In genomic region chr6:112362349-112362958, GRCm38 (mm10) we compare ENCODE assay signal across 9 mouse cellular contexts. TPM values are rescaled to one million over a fixed set of nuclear protein-coding genes. Genes with fewer than 3 reads are reported as not detected.
DNase-seq lines count a peak whose midpoint lies in the region; ATAC-seq and TF ChIP-seq lines count a peak whose summit lies in the region.
"Had no signal": no experiment of that assay in that cellular context is flagged by ENCODE, and none has a peak within 500 bp of the region (broad histone marks: within the 10 kb centered on the region; RNA-seq: fewer than 3 reads in every experiment).

No protein-coding gene starts in this region.

- H3K4me2 ChIP-seq in hindbrain, embryonic 12.5 days (replicated peaks): no peak overlapping the region
- H3K4me2 ChIP-seq: heart, embryonic 13.5 days had no signal

- H3K27me3 ChIP-seq in hindbrain, embryonic 12.5 days: no peaks in the 10 kb centered on the region
- H3K27me3 ChIP-seq: heart, embryonic 13.5 days had no signal

- no peak overlapping the region for H3K9ac ChIP-seq in hindbrain, embryonic 12.5 days
- H3K9ac ChIP-seq: heart, embryonic 13.5 days had no signal

- peak; percentile 38 for TF ChIP-seq CTCF in bone marrow, adult 2 months (IDR thresholded peaks at IDR 0.05; ENCODE audit: control insufficient read depth, insufficient read depth, low read length)

- H3K27ac ChIP-seq in bone marrow, adult 2 months (ENCODE audit: control insufficient read depth, insufficient read depth, low read depth, low read length, poor library complexity): no peak overlapping the region
- H3K27ac ChIP-seq in hindbrain, embryonic 12.5 days: no peak overlapping the region
- H3K27ac ChIP-seq: heart, embryonic 13.5 days had no signal

- peak; percentile 58 for ATAC-seq in hindbrain, embryonic 12.5 days (ENCODE audit: low FRiP score)
- ATAC-seq in erythroid progenitor cell, adult 5-6 weeks (replicated peaks; ENCODE audit: low FRiP score, poor library complexity, severe bottlenecking): no peak

- H3K36me3 ChIP-seq in hindbrain, embryonic 12.5 days: no peaks in the 10 kb centered on the region
- H3K36me3 ChIP-seq: heart, embryonic 13.5 days had no signal

- no peak for TF ChIP-seq POLR2A in bone marrow, adult 2 months (IDR thresholded peaks at IDR 0.05; ENCODE audit: borderline replicate concordance, control insufficient read depth, low read depth, low read length)

- 23% methylated on average over 6 of the region's 6 CpGs for WGBS in bone marrow, adult 2 months
- WGBS in hindbrain, embryonic 12.5 days: 44% methylated on average over 6 of the region's 6 CpGs

- DNase-seq in MN1 (ENCODE audit: low spot score): peak; percentile 9
- DNase-seq in fibroblast of lung, adult 2 months (ENCODE audit: low read depth): peak; percentile 59
- peak; percentile 34 to 79 for DNase-seq in layer of hippocampus, adult 8-10 months (ENCODE audit: low spot score in 2 of 2)
- DNase-seq in lung, postnatal 14 days: peak; percentile 84
- peak; percentile 54 for DNase-seq in right cerebral cortex, adult 18-20 months

- H3K9me3 ChIP-seq in hindbrain, embryonic 12.5 days (replicated peaks): no peaks in the 10 kb centered on the region

- no peaks in the 10 kb centered on the region for H3K4me1 ChIP-seq in bone marrow, adult 2 months (ENCODE audit: control insufficient read depth, insufficient read depth, low read length)
- H3K4me1 ChIP-seq in hindbrain, embryonic 12.5 days: no peaks in the 10 kb centered on the region
- H3K4me1 ChIP-seq: heart, embryonic 13.5 days had no signal

- H3K4me3 ChIP-seq in bone marrow, adult 2 months (replicated peaks; ENCODE audit: control insufficient read depth, low read depth, low read length): no peak overlapping the region
- H3K4me3 ChIP-seq in hindbrain, embryonic 12.5 days: no peak overlapping the region
- H3K4me3 ChIP-seq: heart, embryonic 13.5 days had no signal

RNA-seq across cellular contexts. Expression of gene Ssu2, which starts 25.4 kb away (rescaled TPM):
- polyA plus RNA-seq in bone marrow, adult 2 months (2011; ENCODE audit: insufficient read depth, insufficient read length, low replicate concordance, missing spikeins): 1.0 TPM in 1 of 2 replicates, not detected in the other
- 1.1 and 1.3 TPM in 2 replicates for polyA plus RNA-seq in hindbrain, embryonic 12.5 days (2016; fragmentation: Nextera tagmentation; extraction: Ambion mirVana)
- under 1 TPM in 2 of 4 experiments, not detected in 2; 0.53 to 0.63 TPM for total RNA-seq in layer of hippocampus, adult 8-10 months (2022)
- not detected in 2 replicates for total RNA-seq in erythroid progenitor cell, adult 5-6 weeks (2015; ENCODE audit: low replicate concordance)
- total RNA-seq in erythroid progenitor cell, adult 5-6 weeks (2017; ENCODE audit: low replicate concordance): not detected in 2 replicates

Comparison
In these comparisons a context has a peak if more than half of its experiments do, and no peak if none do; other contexts are left out.
1. DNase-seq: peak in every context shown above with its lines; median percentile 84 in lung, postnatal 14 days; 59 in fibroblast of lung, adult 2 months; 56 in layer of hippocampus, adult 8-10 months; 54 in right cerebral cortex, adult 18-20 months; 9 in MN1.